Mouse (Mus musculus): ENCODE data around the gene Fam181b. TPM values are rescaled to one million over a fixed set of nuclear protein-coding genes. Genes with fewer than 3 reads are reported as not detected.

Gene Fam181b
- total and polyA plus RNA-seq, 2 experiments from 2014 or later = 55.2 to 98.9 TPM

DNA sequence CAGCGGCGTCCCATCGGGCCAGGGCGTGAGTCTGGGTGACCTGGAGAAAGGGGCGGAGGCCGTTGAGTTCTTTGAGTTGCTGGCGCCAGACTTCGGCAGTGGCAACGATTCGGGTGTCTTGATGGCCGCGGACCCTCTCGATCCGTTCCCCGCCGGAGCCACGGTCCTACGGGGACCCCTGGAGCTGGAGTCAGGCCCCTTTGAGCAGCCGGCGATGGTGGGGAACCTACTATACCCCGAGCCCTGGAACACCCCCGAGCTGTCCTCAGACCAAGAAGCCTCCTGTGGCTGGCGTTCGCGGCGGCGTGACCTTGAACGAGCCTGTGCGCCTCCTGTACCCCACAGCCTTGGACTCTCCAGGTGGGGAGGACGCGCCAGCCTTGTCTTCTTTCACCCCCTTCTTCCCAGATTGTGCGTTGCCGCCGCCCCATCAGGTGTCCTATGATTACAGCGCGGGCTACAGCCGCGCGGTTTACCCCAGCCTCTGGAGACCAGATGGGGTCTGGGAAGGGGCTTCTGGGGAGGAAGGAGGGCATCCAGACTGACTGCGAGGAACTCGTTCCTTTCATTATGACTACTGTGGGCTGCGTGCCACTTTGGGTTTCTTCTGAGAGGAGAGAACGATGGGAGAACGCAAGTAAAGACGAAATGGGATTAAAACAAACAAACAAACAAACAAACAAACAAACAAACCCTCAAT lies 1.2 kb downstream of the Fam181b start:
- Histone ChIP-seq H3K27me3 (ENCODE audit: insufficient read depth, low read length) (no peaks in the 10 kb centered on the region), H3K9ac (replicated peaks; ENCODE audit: low read length) (peak overlapping the region; percentile 78), H3K4me3 (ENCODE audit: low read length) (peak overlapping the region; percentile 83), H3K4me2 (ENCODE audit: low read depth, low read length) (peak overlapping the region; percentile 77), H3K36me3 (ENCODE audit: insufficient read depth, low read length) (no peaks in the 10 kb centered on the region), H3K9me3 (ENCODE audit: low read length) (no peaks in the 10 kb centered on the region), H3K27ac (peak overlapping the region; percentile 88), H3K4me1 (ENCODE audit: insufficient read depth, low read length) (peaks cover 4% of the 10 kb centered on the region; the same call in 1 of the 2 replicates)
- ATAC-seq (peak; percentile 21), DNase-seq (ENCODE audit: low spot score) (peak; percentile 42)
- under 1% methylated on average over 45 of the region's 45 CpGs for WGBS
- no peak for TF ChIP-seq CTCF (IDR thresholded peaks at IDR 0.05; ENCODE audit: low read depth)

DNA sequence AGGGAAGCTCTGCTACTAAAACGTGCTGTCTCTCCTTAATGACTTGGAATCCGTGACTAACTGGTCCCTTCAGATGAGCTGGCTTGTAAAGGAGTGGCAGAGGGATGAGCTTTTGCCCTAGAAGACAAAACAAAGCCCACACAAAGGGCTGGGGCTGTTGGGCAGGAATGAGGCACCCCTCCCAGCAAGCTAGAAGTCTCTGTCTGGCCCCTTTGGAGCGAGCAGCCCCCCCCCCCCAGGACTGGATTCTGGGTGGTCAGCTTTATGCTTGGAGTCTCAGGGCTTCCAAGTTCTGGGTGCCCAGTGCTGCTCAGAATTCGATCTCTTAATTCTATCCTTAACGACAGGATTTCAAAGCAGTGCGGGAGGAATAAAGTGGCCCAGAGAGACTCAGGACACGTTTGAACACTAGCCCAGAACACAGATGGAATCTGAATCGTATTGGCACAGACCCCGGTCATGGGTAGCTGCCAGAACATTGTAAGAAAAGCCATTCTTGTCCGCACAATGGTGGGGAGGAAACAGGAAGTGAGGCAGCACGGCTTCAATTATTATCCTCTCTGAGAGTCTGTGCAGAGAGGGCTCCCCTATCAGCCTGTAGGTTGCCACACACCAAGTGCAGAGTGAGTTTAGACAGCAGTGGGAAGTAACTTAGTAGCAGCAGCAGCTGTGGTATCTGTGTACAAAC lies 13.8 kb downstream of the Fam181b start:
- Histone ChIP-seq H3K27me3 (ENCODE audit: insufficient read depth, low read length) (no peaks in the 10 kb centered on the region), H3K9me3 (ENCODE audit: low read length) (no peaks in the 10 kb centered on the region), H3K27ac (peak overlapping the region; percentile 78), H3K4me1 (ENCODE audit: insufficient read depth, low read length) (no peaks in the 10 kb centered on the region; the same call in 1 of the 2 replicates), H3K4me3 (ENCODE audit: low read length) (peak overlapping the region; percentile 10; the same call in 1 of the 2 replicates), H3K36me3 (ENCODE audit: insufficient read depth, low read length) (no peaks in the 10 kb centered on the region), H3K4me2 (ENCODE audit: low read depth, low read length) (peak overlapping the region; percentile 46), H3K9ac (replicated peaks; ENCODE audit: low read length) (no peak overlapping the region)
- peak; percentile 27; the same call in 1 of the 2 replicates for TF ChIP-seq CTCF (IDR thresholded peaks at IDR 0.05; ENCODE audit: low read depth)
- DNase-seq (ENCODE audit: low spot score) (peak; percentile 92), ATAC-seq (peak; percentile 90)
- 3% methylated on average over 11 of the region's 11 CpGs for WGBS

DNA sequence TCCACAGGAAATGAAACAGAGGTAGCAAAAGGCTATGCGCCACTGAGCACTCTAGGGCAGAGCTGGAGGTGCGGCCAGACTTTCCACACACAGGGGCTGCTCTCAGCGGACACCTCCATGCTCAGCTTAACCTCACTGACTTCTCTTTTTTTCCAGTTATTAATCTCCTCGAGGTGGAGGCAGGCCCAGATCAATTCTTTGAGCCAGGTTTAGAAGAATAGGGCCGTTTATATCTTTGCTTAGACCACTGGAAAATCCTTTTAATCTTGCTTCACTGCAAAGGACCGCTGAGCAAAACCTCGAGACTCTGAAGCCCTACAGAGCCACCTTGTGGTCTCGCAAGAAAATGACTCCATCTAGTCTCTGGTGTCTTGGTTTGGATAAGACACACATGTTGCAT lies 15.8 kb downstream of the Fam181b start:
- H3K4me3 ChIP-seq (ENCODE audit: low read length) = no peak overlapping the region
- H3K9me3 ChIP-seq (ENCODE audit: low read length) = no peaks in the 10 kb centered on the region
- peak; percentile 82 for TF ChIP-seq CTCF (IDR thresholded peaks at IDR 0.05; ENCODE audit: low read depth)
- DNase-seq (ENCODE audit: low spot score) = peak; percentile 88
- no peaks in the 10 kb centered on the region; the same call in 1 of the 2 replicates for H3K4me1 ChIP-seq (ENCODE audit: insufficient read depth, low read length)
- no peaks in the 10 kb centered on the region for H3K27me3 ChIP-seq (ENCODE audit: insufficient read depth, low read length)
- ATAC-seq = peak; percentile 77
- H3K27ac ChIP-seq = no peak overlapping the region
- no peak overlapping the region for H3K9ac ChIP-seq (replicated peaks; ENCODE audit: low read length)
- H3K4me2 ChIP-seq (ENCODE audit: low read depth, low read length) = peak overlapping the region; percentile 22
- H3K36me3 ChIP-seq (ENCODE audit: insufficient read depth, low read length) = no peaks in the 10 kb centered on the region
- 6% methylated on average over 8 of the region's 8 CpGs for WGBS

DNA sequence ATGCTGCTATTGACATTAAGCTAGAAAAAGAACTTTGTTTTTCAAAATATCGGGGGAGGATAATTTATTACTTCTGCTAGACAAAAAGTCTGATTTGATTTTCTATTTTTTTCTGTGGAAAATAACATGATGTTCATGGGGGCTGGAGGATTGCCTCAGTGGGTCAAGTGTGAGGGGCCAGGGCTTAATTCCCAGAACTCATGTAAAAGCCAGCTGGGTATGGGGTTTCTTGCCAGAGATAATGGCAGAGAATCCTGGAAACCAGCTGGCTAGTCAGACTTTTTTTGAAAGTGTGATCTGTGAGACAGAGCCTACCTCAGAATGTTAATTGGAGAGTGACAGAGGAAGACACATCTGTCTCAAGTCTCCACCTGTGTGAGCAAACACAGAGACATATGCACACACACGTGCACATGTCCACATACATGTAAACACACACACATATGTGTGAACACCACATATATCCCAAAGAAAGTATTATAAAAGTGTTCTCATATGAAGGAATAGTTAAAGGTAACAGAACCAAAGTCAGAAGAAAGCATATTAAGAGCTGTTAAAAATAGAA lies 25.2 kb downstream of the Fam181b start:
- ATAC-seq = no peak

DNA sequence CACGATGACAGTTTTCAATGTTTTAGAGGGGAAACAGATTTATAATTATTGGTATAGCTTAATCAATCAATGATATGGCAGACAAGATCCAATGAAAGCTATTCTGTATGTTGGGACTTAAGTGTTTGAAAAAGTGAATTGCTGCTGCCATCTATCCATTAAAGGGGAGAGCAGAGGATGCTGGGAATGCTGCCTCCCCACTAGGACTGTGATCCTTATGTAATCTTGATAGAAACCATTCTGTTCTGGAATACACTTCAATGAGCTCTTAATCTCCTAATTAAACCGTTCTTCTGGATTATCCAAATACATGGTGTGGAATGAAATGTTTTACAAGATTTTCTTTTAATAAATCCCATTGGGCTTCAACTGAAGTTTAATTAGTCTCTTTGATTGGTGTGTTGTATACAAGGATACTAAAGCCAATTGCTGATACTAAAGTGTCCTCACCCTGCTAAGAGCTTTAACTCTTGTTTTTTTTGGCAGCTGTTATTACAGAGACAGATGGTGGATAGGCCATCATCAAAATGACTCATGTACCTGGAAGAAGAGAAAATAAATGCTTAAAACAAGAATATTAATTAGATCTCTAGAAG lies 30.8 kb downstream of the Fam181b start:
- Histone ChIP-seq H3K27ac (no peak overlapping the region), H3K27me3 (ENCODE audit: insufficient read depth, low read length) (no peaks in the 10 kb centered on the region), H3K9ac (replicated peaks; ENCODE audit: low read length) (no peak overlapping the region), H3K36me3 (ENCODE audit: insufficient read depth, low read length) (no peaks in the 10 kb centered on the region), H3K4me3 (ENCODE audit: low read length) (no peak overlapping the region), H3K9me3 (ENCODE audit: low read length) (no peaks in the 10 kb centered on the region), H3K4me1 (ENCODE audit: insufficient read depth, low read length) (no peaks in the 10 kb centered on the region), H3K4me2 (ENCODE audit: low read depth, low read length) (no peak overlapping the region)
- DNase-seq (ENCODE audit: low spot score) (peak; percentile 19), ATAC-seq (no peak)
- TF ChIP-seq CTCF (IDR thresholded peaks at IDR 0.05; ENCODE audit: low read depth) = no peak
- WGBS = 67% methylated on average over 2 of the region's 2 CpGs

More for the DNA sequence above, 25.2 kb downstream of the Fam181b start:
- H3K4me3 ChIP-seq (ENCODE audit: low read length) = no peak overlapping the region
- H3K4me2 ChIP-seq (ENCODE audit: low read depth, low read length) = no peak overlapping the region
- H3K9ac ChIP-seq (replicated peaks; ENCODE audit: low read length) = no peak overlapping the region
- H3K27ac ChIP-seq = no peak overlapping the region
- no peaks in the 10 kb centered on the region for H3K36me3 ChIP-seq (ENCODE audit: insufficient read depth, low read length)
- H3K27me3 ChIP-seq (ENCODE audit: insufficient read depth, low read length) = no peaks in the 10 kb centered on the region
- no peaks in the 10 kb centered on the region for H3K4me1 ChIP-seq (ENCODE audit: insufficient read depth, low read length)
- no peaks in the 10 kb centered on the region for H3K9me3 ChIP-seq (ENCODE audit: low read length)
- TF ChIP-seq CTCF (IDR thresholded peaks at IDR 0.05; ENCODE audit: low read depth) = no peak
- WGBS = 74% methylated on average over 2 of the region's 2 CpGs
- DNase-seq (ENCODE audit: low spot score) = no peak

DNA sequence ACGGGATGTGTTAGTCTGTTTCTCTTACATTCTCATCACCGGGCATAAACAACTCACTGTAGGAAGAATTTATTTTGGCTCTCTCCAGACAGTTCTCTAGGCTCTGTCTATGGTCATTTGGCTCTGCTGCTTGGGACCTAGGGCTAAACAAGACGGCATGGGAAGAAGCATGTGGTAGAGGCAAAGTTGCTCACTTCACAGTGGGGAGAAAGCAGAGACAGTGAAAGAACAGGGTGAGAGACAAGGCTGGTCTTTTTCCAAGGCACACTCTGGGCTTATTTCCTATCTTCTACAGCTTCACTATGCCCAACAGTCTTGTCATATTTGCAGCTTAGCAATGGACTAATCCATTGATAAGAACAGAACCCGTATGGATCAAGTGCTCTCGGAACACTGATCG lies 31.4 kb downstream of the Fam181b start:
- no peaks in the 10 kb centered on the region for H3K27me3 ChIP-seq (ENCODE audit: insufficient read depth, low read length)
- no peak for TF ChIP-seq CTCF (IDR thresholded peaks at IDR 0.05; ENCODE audit: low read depth)
- H3K36me3 ChIP-seq (ENCODE audit: insufficient read depth, low read length) = no peaks in the 10 kb centered on the region
- no peak overlapping the region for H3K4me2 ChIP-seq (ENCODE audit: low read depth, low read length)
- no peaks in the 10 kb centered on the region for H3K9me3 ChIP-seq (ENCODE audit: low read length)
- DNase-seq (ENCODE audit: low spot score) (no peak), ATAC-seq (no peak)
- H3K9ac ChIP-seq (replicated peaks; ENCODE audit: low read length) = no peak overlapping the region
- 77% methylated on average over 6 of the region's 6 CpGs for WGBS
- no peak overlapping the region for H3K27ac ChIP-seq
- no peak overlapping the region for H3K4me3 ChIP-seq (ENCODE audit: low read length)
- H3K4me1 ChIP-seq (ENCODE audit: insufficient read depth, low read length) = no peaks in the 10 kb centered on the region

Data from hindbrain, postnatal 0 days (tissue).